Mouse (Mus musculus) gonadal fat pad, adult 2 months (tissue): Measurements from ENCODE around the gene Clmp. TPM values are rescaled to one million over a fixed set of nuclear protein-coding genes. Genes with fewer than 3 reads are reported as not detected.

Source experiments
- polyA plus RNA-seq: library from polyadenylated mRNA; depleted of rRNA; stranded (reverse); fragments of >200 nt; gene quantifications from 2 replicates; pipeline ENCODE4 v1.2.3, GENCODE M21; 2012; rRNA removed

Clmp gene
- polyA plus RNA-seq, 1 experiment, result 26.5 TPM

Other genes with a start within 250 kb of the Clmp start
- gene Gramd1b, start 154.6 kb upstream of the Clmp start, polyA plus RNA-seq, result 79.8 and 85.4 TPM in 2 replicates
- not detected in 2 replicates for gene Gm21915, start 15.3 kb upstream of the Clmp start, polyA plus RNA-seq
- 1,778 and 2,229 TPM in 2 replicates for gene Hspa8, start 115.0 kb downstream of the Clmp start, polyA plus RNA-seq
- gene Bsx, start 188.2 kb downstream of the Clmp start, polyA plus RNA-seq, result not detected in 2 replicates